Mouse (Mus musculus): ENCODE results near the gene Astn1. TPM values are rescaled to one million over a fixed set of nuclear protein-coding genes. Genes with fewer than 3 reads are reported as not detected.

Gene Astn1
- polyA plus RNA-seq, 2 experiments = 0.03 TPM

DNA sequence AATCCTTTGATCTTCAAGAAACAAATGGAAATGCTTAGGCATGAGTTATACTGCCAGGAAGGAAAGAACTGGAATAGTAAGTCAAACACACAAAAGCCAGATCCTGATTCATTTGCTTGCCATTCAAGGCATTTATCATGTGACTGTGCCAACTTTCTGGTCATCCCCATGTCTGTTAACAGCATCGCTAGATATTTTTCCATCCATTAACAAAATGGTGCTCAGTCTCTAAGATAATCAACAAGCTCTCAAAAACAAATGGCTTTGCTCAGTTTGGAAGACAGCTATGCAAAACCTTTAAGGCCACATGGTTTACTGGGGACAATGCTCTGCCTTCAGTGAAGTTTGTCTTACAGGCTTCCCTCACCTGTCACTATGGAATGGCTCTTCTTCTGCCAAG is 115.8 kb downstream of the Astn1 start:
- Histone ChIP-seq H3K9me3 (ENCODE audit: control insufficient read depth, low read length) (no peaks in the 10 kb centered on the region), H3K4me3 (ENCODE audit: insufficient read depth in 1 of 2, low read depth in 2 of 2, low read length in 2 of 2) (no peak overlapping the region), H3K9ac (replicated peaks) (no peak overlapping the region), H3K4me2 (ENCODE audit: low read depth) (no peak overlapping the region), H3K27ac (no peak overlapping the region), H3K4me1 (replicated peaks; ENCODE audit: control insufficient read depth in 2 of 2, insufficient read depth in 2 of 2, low read length in 1 of 2) (no peaks in the 10 kb centered on the region), H3K27me3 (ENCODE audit: control insufficient read depth, insufficient read depth, low read length) (no peaks in the 10 kb centered on the region), H3K36me3 (replicated peaks; ENCODE audit: control insufficient read depth, insufficient read depth, low read depth) (no peaks in the 10 kb centered on the region)
- no peak for DNase-seq (ENCODE audit: low read depth in 3 of 3, low spot score in 3 of 3)
- ATAC-seq (ENCODE audit: insufficient read depth) = no peak
- TF ChIP-seq EP300 (IDR thresholded peaks at IDR 0.05; ENCODE audit: low read depth) (no peak), CTCF (IDR thresholded peaks at IDR 0.05; ENCODE audit: low read depth) (no peak)
- WGBS (ENCODE audit: insufficient replicate concordance) = 58% methylated on average over 1 of the region's 1 CpGs

- ATAC-seq (ENCODE audit: insufficient read depth) = no peak
- WGBS (ENCODE audit: insufficient replicate concordance) = 59% methylated on average over 6 of the region's 6 CpGs
Measured at GRCm38 (mm10) chr1:158480285-158480684, 118.2 kb downstream of the Astn1 start.

GRCm38 (mm10) chr1:158483733-158484132 is 121.7 kb downstream of the Astn1 start:
- DNase-seq (ENCODE audit: low read depth in 3 of 3, low spot score in 3 of 3) (no peak), ATAC-seq (ENCODE audit: insufficient read depth) (no peak)
- no peak overlapping the region for H3K27ac ChIP-seq
- no peak overlapping the region for H3K4me3 ChIP-seq (ENCODE audit: insufficient read depth in 1 of 2, low read depth in 2 of 2, low read length in 2 of 2)
- TF ChIP-seq CTCF (IDR thresholded peaks at IDR 0.05; ENCODE audit: low read depth) (no peak), EP300 (IDR thresholded peaks at IDR 0.05; ENCODE audit: low read depth) (no peak)
- H3K9me3 ChIP-seq (ENCODE audit: control insufficient read depth, low read length) = no peaks in the 10 kb centered on the region
- no peaks in the 10 kb centered on the region for H3K36me3 ChIP-seq (replicated peaks; ENCODE audit: control insufficient read depth, insufficient read depth, low read depth)
- H3K27me3 ChIP-seq (ENCODE audit: control insufficient read depth, insufficient read depth, low read length) = no peaks in the 10 kb centered on the region
- 52% methylated on average over 2 of the region's 2 CpGs for WGBS (ENCODE audit: insufficient replicate concordance)
- no peaks in the 10 kb centered on the region for H3K4me1 ChIP-seq (replicated peaks; ENCODE audit: control insufficient read depth in 2 of 2, insufficient read depth in 2 of 2, low read length in 1 of 2)
- no peak overlapping the region for H3K4me2 ChIP-seq (ENCODE audit: low read depth)
- no peak overlapping the region for H3K9ac ChIP-seq (replicated peaks)

More at GRCm38 (mm10) chr1:158480285-158480684, 118.2 kb downstream of the Astn1 start:
- Histone ChIP-seq H3K9me3 (ENCODE audit: control insufficient read depth, low read length) (no peaks in the 10 kb centered on the region), H3K4me2 (ENCODE audit: low read depth) (no peak overlapping the region), H3K27me3 (ENCODE audit: control insufficient read depth, insufficient read depth, low read length) (no peaks in the 10 kb centered on the region), H3K27ac (no peak overlapping the region), H3K9ac (replicated peaks) (no peak overlapping the region), H3K36me3 (replicated peaks; ENCODE audit: control insufficient read depth, insufficient read depth, low read depth) (no peaks in the 10 kb centered on the region), H3K4me3 (ENCODE audit: insufficient read depth in 1 of 2, low read depth in 2 of 2, low read length in 2 of 2) (no peak overlapping the region), H3K4me1 (replicated peaks; ENCODE audit: control insufficient read depth in 2 of 2, insufficient read depth in 2 of 2, low read length in 1 of 2) (no peaks in the 10 kb centered on the region)
- TF ChIP-seq EP300 (IDR thresholded peaks at IDR 0.05; ENCODE audit: low read depth) (no peak), CTCF (IDR thresholded peaks at IDR 0.05; ENCODE audit: low read depth) (no peak)
- no peak for DNase-seq (ENCODE audit: low read depth in 3 of 3, low spot score in 3 of 3)

GRCm38 (mm10) chr1:158489521-158490021 is 127.5 kb downstream of the Astn1 start:
- Histone ChIP-seq H3K4me3 (ENCODE audit: insufficient read depth in 1 of 2, low read depth in 2 of 2, low read length in 2 of 2) (no peak overlapping the region), H3K27ac (no peak overlapping the region), H3K9ac (replicated peaks) (no peak overlapping the region), H3K36me3 (replicated peaks; ENCODE audit: control insufficient read depth, insufficient read depth, low read depth) (no peaks in the 10 kb centered on the region), H3K27me3 (ENCODE audit: control insufficient read depth, insufficient read depth, low read length) (no peaks in the 10 kb centered on the region), H3K9me3 (ENCODE audit: control insufficient read depth, low read length) (no peaks in the 10 kb centered on the region), H3K4me2 (ENCODE audit: low read depth) (no peak overlapping the region), H3K4me1 (replicated peaks; ENCODE audit: control insufficient read depth in 2 of 2, insufficient read depth in 2 of 2, low read length in 1 of 2) (no peaks in the 10 kb centered on the region)
- TF ChIP-seq CTCF (IDR thresholded peaks at IDR 0.05; ENCODE audit: low read depth) (no peak), EP300 (IDR thresholded peaks at IDR 0.05; ENCODE audit: low read depth) (no peak)
- ATAC-seq (ENCODE audit: insufficient read depth) (no peak), DNase-seq (ENCODE audit: low read depth in 3 of 3, low spot score in 3 of 3) (no peak)
- WGBS (ENCODE audit: insufficient replicate concordance) = 37% methylated on average over 4 of the region's 4 CpGs

GRCm38 (mm10) chr1:158490175-158490574 is 128.1 kb downstream of the Astn1 start:
- DNase-seq (ENCODE audit: low read depth in 3 of 3, low spot score in 3 of 3) (no peak), ATAC-seq (ENCODE audit: insufficient read depth) (no peak)
- Histone ChIP-seq H3K27me3 (ENCODE audit: control insufficient read depth, insufficient read depth, low read length) (no peaks in the 10 kb centered on the region), H3K9ac (replicated peaks) (no peak overlapping the region), H3K9me3 (ENCODE audit: control insufficient read depth, low read length) (no peaks in the 10 kb centered on the region), H3K27ac (no peak overlapping the region), H3K36me3 (replicated peaks; ENCODE audit: control insufficient read depth, insufficient read depth, low read depth) (no peaks in the 10 kb centered on the region), H3K4me3 (ENCODE audit: insufficient read depth in 1 of 2, low read depth in 2 of 2, low read length in 2 of 2) (no peak overlapping the region), H3K4me2 (ENCODE audit: low read depth) (no peak overlapping the region), H3K4me1 (replicated peaks; ENCODE audit: control insufficient read depth in 2 of 2, insufficient read depth in 2 of 2, low read length in 1 of 2) (no peaks in the 10 kb centered on the region)
- WGBS (ENCODE audit: insufficient replicate concordance) = 22% methylated on average over 1 of the region's 1 CpGs
- TF ChIP-seq EP300 (IDR thresholded peaks at IDR 0.05; ENCODE audit: low read depth) (no peak), CTCF (IDR thresholded peaks at IDR 0.05; ENCODE audit: low read depth) (no peak)
